Mouse (Mus musculus): ENCODE data around the gene Iqck. TPM values are rescaled to one million over a fixed set of nuclear protein-coding genes. Genes with fewer than 3 reads are reported as not detected.
A peak's percentile ranks its signal among the peaks of the same experiment; 100 is the strongest.

Iqck gene
- polyA plus RNA-seq, 1 experiment from 2014 or later: 2.0 TPM

DNA sequence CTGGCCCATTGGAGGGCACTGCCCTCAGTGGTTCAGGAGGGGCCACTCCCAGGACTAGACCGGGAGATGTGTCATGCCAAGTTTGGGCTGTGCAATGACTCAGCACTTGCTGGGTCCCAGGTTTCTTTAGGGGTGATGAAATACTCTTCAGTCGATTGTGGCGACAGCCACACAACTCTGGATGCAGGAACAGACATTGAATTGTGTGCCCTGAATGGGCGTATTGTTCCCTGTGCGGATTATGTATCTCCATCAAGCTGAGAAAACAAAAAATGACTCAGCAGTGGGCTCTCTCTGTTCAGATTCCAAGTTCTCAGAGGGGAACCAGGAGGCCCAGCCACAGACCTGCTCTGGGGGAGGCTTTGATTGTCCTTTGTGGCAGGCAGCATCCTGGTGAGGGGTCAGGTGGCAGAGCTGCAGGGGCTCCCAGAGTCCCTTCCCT, 27.6 kb upstream of the Iqck start:
- Histone ChIP-seq H3K4me2 (no peak overlapping the region), H3K9ac (no peak overlapping the region), H3K27ac (no peak overlapping the region), H3K9me3 (no peaks in the 10 kb centered on the region), H3K27me3 (replicated peaks) (no peaks in the 10 kb centered on the region), H3K36me3 (peaks cover 6% of the 10 kb centered on the region; the same call in 1 of the 2 replicates), H3K4me1 (no peaks in the 10 kb centered on the region), H3K4me3 (replicated peaks) (no peak overlapping the region)
- ATAC-seq (ENCODE audit: insufficient read depth, low FRiP score, low read depth): peak; percentile 29; the same call in 1 of the 2 replicates
- 76% methylated on average over 5 of the region's 5 CpGs for WGBS

DNA sequence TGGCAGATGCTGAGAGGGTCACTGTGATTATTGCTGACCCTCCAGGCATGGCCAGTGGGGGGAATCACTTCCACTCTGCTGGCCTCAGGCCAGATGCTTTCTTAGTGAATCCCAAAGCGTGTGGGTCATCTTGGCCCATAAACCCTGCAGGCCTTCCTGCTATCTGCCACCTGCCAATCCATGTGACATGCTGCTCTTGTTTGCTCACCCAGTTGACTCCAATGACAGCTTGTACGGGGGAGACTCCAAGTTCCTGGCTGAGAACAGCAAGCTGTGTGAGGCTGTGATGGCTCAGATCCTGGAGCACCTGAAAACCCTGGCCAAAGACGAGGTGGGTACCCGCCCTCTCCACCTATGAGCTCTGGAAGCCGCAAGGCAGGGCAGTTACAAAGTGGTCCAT, 17.7 kb upstream of the Iqck start:
- Histone ChIP-seq H3K9me3 (no peaks in the 10 kb centered on the region), H3K9ac (no peak overlapping the region), H3K27ac (no peak overlapping the region), H3K4me1 (no peaks in the 10 kb centered on the region), H3K36me3 (peaks cover 39% of the 10 kb centered on the region), H3K4me3 (replicated peaks) (no peak overlapping the region), H3K4me2 (no peak overlapping the region), H3K27me3 (replicated peaks) (no peaks in the 10 kb centered on the region)
- no peak for ATAC-seq (ENCODE audit: insufficient read depth, low FRiP score, low read depth)
- 91% methylated on average over 5 of the region's 5 CpGs for WGBS

DNA sequence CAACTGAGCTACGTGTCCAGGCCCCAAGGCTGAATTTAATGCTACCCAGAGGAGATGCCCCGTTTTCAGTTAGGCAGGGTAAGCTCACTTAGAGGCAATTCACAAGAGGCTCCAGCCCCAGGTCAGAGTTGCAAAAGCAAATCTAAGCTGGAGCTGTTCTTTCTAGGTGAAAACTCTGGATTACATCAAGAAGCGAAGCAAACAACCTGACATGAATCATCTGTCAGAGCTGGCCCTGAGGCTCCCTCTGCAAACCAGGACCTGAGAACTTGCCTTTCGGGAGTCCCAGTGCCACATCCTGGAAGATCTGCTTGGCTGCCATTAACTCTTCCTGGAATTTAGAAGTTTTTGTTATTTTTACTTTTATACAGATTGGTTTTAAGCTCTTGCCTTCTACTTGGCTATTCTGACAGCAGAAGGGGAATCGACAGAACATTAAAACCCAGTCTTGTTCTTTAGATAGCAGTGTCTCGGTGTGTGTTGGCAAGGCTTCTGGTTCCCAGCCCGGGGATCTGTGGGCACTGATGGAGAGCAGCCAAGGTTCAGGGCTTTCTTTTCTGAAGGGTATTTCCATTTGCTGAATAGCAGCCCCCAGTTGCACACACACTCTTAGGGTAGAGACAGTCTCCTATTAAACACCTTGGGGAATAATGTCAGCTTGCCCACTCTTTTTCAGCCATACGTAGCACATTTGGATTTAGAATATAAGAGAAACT, 14.4 kb upstream of the Iqck start:
- ATAC-seq (ENCODE audit: insufficient read depth, low FRiP score, low read depth): no peak
- Histone ChIP-seq H3K27ac (0 out of 2 replicates have a peak overlapping the region, but pooled peaks have one; percentile 26), H3K4me3 (replicated peaks) (no peak overlapping the region), H3K36me3 (peaks cover 65% of the 10 kb centered on the region), H3K4me1 (no peaks in the 10 kb centered on the region), H3K4me2 (no peak overlapping the region), H3K9me3 (no peaks in the 10 kb centered on the region), H3K27me3 (replicated peaks) (no peaks in the 10 kb centered on the region), H3K9ac (no peak overlapping the region)
- 64% methylated on average over 8 of the region's 8 CpGs for WGBS

DNA sequence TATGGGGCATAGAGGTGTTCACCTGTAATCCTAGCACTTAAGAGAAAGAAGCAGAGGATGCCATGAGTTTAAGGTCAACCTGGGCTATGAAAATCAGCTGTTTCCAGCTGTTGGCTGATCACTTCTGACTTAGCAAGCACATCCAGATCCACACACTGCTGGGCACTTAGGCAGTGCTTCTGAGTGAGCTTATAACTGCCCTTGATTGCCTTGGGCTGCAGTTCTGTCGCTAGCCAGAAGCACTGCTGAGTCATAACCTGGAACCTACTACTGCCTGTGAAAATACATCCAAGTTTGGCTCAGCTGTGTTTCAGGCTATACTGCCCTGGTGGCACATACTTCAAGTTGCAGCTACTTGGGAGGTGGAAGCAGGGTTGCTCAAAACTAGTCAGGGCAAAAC, 13.8 kb upstream of the Iqck start:
- ATAC-seq (ENCODE audit: insufficient read depth, low FRiP score, low read depth): no peak
- H3K9ac ChIP-seq: no peak overlapping the region
- H3K4me3 ChIP-seq (replicated peaks): no peak overlapping the region
- no peaks in the 10 kb centered on the region for H3K4me1 ChIP-seq
- peaks cover 65% of the 10 kb centered on the region for H3K36me3 ChIP-seq
- no peaks in the 10 kb centered on the region for H3K9me3 ChIP-seq
- H3K27ac ChIP-seq: no peak overlapping the region
- 25% methylated on average over 1 of the region's 1 CpGs for WGBS
- no peaks in the 10 kb centered on the region for H3K27me3 ChIP-seq (replicated peaks)
- no peak overlapping the region for H3K4me2 ChIP-seq

DNA sequence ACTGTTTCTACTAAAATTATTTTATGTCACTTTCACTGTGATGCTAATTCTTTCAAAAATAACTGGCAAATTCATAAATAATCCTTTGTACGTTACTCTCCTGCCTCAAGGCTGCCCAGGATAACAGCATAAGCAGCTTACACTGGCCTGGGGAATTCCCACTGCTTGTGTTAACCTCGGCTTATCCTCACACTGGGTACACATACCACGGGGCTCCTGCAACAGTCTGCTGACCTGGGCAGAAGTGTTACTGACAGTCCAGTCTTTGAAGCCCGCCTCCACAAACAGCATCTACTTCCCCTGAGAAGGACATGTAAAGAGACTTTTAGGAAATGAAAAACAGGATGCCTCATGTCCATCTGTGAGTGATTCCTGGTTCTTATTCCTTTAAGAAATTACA, 12.6 kb upstream of the Iqck start:
- no peaks in the 10 kb centered on the region for H3K9me3 ChIP-seq
- peaks cover 64% of the 10 kb centered on the region for H3K36me3 ChIP-seq

DNA sequence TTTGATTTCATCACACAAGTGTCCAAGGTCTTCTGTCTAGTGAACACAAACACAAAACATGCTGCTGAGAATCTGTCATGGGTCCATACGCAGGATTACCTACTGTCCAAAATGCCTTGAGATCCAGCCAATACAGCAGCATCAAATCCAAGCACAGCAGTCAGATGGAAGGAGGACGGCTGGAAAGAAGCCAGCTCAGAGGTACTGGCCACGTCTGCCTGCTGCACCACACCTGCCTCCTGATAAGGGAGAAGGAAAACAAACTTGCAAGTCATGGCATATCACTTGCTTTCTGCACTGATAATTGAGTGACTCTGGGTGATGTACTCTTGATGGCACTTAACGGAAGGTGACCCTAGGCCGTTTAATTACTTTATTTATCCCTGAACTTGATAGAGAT, 10.4 kb upstream of the Iqck start:
- H3K36me3 ChIP-seq: peaks cover 58% of the 10 kb centered on the region
- no peak overlapping the region for H3K27ac ChIP-seq
- H3K9ac ChIP-seq: no peak overlapping the region
- no peak overlapping the region for H3K4me2 ChIP-seq
- no peaks in the 10 kb centered on the region for H3K27me3 ChIP-seq (replicated peaks)
- H3K4me3 ChIP-seq (replicated peaks): no peak overlapping the region
- ATAC-seq (ENCODE audit: insufficient read depth, low FRiP score, low read depth): no peak
- peaks cover 13% of the 10 kb centered on the region for H3K4me1 ChIP-seq
- H3K9me3 ChIP-seq: no peaks in the 10 kb centered on the region
- WGBS: 74% methylated on average over 5 of the region's 5 CpGs

More for the DNA sequence above, 12.6 kb upstream of the Iqck start:
- no peak overlapping the region for H3K27ac ChIP-seq
- 71% methylated on average over 4 of the region's 4 CpGs for WGBS
- H3K27me3 ChIP-seq (replicated peaks): no peaks in the 10 kb centered on the region
- no peak overlapping the region for H3K4me3 ChIP-seq (replicated peaks)
- no peaks in the 10 kb centered on the region for H3K4me1 ChIP-seq
- H3K9ac ChIP-seq: no peak overlapping the region
- ATAC-seq (ENCODE audit: insufficient read depth, low FRiP score, low read depth): no peak
- H3K4me2 ChIP-seq: no peak overlapping the region

DNA sequence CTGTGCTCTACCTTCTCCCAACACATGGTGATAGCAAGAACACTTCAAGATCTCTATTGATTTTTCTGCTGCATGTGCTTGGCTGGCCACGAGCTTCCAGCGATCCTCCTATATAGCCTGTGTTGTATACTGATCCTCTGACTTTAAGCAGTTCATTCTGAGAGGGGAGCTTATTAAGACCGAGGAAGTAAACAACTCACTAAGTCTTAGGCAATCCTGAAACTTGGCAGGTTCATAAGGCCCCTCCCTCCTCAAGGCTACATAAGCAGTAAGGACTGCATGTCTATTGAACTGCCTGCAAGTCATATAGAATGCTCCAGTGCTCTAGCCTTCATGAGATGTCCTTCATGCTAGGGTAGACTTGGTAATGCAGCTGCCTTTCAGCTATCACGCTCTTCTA, 9.2 kb upstream of the Iqck start:
- WGBS: 84% methylated on average over 4 of the region's 4 CpGs
- H3K4me1 ChIP-seq: peaks cover 19% of the 10 kb centered on the region

DNA sequence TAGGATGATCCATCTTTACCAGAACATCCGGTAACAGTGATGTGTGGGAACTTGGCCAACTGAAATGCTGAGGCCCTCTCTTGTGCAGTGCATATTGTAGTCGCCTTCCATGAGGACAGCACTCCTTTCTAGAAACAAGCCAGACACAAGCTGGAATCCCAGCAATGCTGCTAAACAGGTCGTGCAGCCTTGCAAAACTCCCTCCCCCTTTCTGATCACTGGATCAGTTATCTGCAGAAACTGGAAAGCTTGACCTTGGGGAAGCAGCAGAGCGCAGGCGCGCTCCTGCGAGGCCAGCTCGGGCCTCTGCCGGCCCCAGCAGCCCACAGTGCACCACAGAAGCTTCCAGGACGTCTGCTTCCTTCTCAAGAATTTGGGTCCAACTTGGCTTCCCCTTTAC, 6.8 kb upstream of the Iqck start:
- Histone ChIP-seq H3K4me3 (replicated peaks) (no peak overlapping the region), H3K4me1 (peaks cover 19% of the 10 kb centered on the region), H3K27ac (peak overlapping the region; percentile 57), H3K9ac (no peak overlapping the region), H3K27me3 (replicated peaks) (no peaks in the 10 kb centered on the region), H3K36me3 (peaks cover 65% of the 10 kb centered on the region), H3K4me2 (no peak overlapping the region), H3K9me3 (no peaks in the 10 kb centered on the region)
- 60% methylated on average over 10 of the region's 10 CpGs for WGBS
- ATAC-seq (ENCODE audit: insufficient read depth, low FRiP score, low read depth): peak; percentile 68

More for the DNA sequence above, 9.2 kb upstream of the Iqck start:
- H3K9me3 ChIP-seq: no peaks in the 10 kb centered on the region
- no peak for ATAC-seq (ENCODE audit: insufficient read depth, low FRiP score, low read depth)
- H3K9ac ChIP-seq: no peak overlapping the region
- H3K4me3 ChIP-seq (replicated peaks): no peak overlapping the region
- no peak overlapping the region for H3K27ac ChIP-seq
- no peaks in the 10 kb centered on the region for H3K27me3 ChIP-seq (replicated peaks)
- no peak overlapping the region for H3K4me2 ChIP-seq
- H3K36me3 ChIP-seq: peaks cover 64% of the 10 kb centered on the region

DNA sequence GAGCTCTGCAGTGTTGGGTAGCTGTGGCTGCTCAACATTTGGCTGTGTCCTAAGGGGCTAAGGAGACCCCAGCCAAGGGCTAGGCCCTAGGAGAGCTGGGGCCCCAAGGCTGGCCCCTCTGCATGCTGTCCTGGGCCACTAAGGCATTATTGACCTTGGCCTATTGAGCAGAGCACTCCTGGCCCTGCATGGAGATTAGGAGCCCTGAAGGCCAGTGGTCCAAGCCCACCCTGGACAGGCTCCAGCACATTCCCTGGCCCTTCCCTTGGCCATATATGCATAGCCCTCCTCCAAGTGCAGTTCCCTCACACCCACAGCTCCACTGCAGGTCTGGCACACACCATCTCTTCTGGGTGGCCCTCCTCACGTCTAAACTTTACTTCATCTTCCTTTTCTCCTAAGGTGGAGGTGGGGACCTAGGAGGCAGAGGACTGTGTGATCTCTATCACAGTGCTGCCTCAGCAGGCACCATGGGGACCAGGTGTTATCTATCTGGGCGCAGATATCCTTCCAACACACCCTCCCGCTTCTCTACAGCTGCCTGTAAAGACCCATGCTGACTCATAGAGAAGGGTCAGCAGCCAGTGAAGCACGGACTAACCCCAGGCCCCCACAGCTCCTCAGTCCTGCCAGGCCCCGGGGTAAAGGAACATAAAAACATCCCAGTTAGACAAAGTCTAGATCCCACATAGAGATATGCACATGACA, 5.9 kb upstream of the Iqck start:
- H3K4me3 ChIP-seq (replicated peaks): no peak overlapping the region
- H3K9ac ChIP-seq: no peak overlapping the region
- H3K9me3 ChIP-seq: no peaks in the 10 kb centered on the region
- peaks cover 56% of the 10 kb centered on the region for H3K36me3 ChIP-seq
- H3K27ac ChIP-seq: peak overlapping the region; percentile 57
- 67% methylated on average over 5 of the region's 5 CpGs for WGBS
- H3K27me3 ChIP-seq (replicated peaks): no peaks in the 10 kb centered on the region
- no peak for ATAC-seq (ENCODE audit: insufficient read depth, low FRiP score, low read depth)
- no peak overlapping the region for H3K4me2 ChIP-seq
- peaks cover 24% of the 10 kb centered on the region for H3K4me1 ChIP-seq

DNA sequence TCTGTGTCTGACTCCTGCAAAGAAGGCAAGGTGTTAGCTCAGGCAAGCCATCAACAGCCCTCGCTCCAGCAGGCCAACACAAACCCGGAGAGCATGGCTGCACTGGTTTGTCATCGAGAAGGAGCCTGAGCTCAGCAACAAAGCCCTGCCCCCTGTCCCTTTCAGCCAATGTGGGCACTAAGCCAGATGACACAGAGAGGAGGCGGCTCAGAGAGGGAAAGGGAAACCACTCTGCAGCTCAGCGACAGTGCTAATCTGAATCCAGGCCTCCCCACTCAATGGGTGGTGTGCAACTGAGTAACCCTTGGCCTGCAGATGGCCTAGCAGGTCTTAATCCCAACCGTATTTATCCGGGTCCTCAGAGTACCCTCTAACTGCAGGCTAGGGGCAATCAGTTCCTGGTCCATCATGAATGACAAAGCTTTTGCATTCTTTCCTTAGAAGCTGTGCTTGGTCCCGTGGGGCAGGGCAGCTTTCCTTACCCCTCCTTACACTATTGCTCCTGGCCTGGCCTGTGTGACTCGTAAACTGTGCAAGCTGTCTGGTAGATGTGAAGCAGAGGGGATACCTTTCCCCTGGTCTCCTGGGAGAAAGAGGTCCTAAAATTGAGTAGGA, 4.8 kb upstream of the Iqck start:
- Histone ChIP-seq H3K4me2 (no peak overlapping the region), H3K9ac (no peak overlapping the region), H3K4me3 (replicated peaks) (0 out of 2 replicates have a peak overlapping the region, but pooled peaks have one; percentile 1), H3K36me3 (peaks cover 45% of the 10 kb centered on the region), H3K27me3 (replicated peaks) (no peaks in the 10 kb centered on the region), H3K27ac (no peak overlapping the region), H3K9me3 (no peaks in the 10 kb centered on the region), H3K4me1 (peaks cover 24% of the 10 kb centered on the region)
- 78% methylated on average over 9 of the region's 9 CpGs for WGBS
- ATAC-seq (ENCODE audit: insufficient read depth, low FRiP score, low read depth): no peak

DNA sequence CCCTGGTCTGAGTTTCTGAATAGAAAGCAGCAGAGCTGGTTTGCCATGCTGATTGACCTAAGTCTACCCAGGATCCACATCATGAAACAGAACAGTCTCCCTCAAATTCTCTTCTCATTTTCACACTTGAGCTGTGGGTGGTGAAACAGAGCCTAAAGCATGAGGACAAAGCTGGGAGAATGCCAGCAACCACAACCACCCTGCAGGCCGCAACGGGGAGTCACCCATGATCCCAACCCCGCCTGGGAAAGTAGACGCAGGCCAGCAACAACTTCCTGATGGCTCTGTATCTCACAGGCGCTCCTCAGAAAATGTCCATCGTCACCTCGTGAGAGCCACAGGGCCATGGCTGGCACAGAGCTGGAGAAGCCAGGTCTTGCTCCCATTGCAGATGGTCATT, 4.0 kb upstream of the Iqck start:
- no peaks in the 10 kb centered on the region for H3K9me3 ChIP-seq
- no peak overlapping the region for H3K9ac ChIP-seq
- no peak overlapping the region for H3K4me2 ChIP-seq
- no peaks in the 10 kb centered on the region for H3K27me3 ChIP-seq (replicated peaks)
- H3K36me3 ChIP-seq: peaks cover 37% of the 10 kb centered on the region
- peaks cover 24% of the 10 kb centered on the region for H3K4me1 ChIP-seq
- no peak overlapping the region for H3K4me3 ChIP-seq (replicated peaks)
- 83% methylated on average over 7 of the region's 7 CpGs for WGBS
- ATAC-seq (ENCODE audit: insufficient read depth, low FRiP score, low read depth): no peak
- H3K27ac ChIP-seq: no peak overlapping the region

DNA sequence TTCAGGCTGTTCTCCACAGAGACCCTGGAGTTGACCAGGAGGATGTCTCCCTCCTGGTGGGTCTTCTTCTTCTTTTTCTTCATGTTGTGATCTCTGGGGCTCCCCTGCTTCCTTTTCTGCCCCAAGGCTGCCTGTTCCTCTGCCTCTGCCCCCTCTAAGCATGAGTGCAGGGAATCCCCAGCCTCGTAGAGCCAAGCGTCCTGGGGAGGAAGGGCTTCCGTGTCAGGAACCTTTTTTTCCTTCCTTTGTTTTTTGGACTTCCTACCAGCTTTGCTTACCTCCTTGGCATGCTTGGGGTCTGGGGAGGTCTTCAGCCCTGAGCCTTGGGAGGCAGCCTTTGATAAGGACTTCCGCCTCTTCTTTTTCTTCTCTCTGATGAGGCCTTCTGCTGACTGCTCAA, 2.9 kb upstream of the Iqck start:
- no peak overlapping the region for H3K27ac ChIP-seq
- 82% methylated on average over 4 of the region's 4 CpGs for WGBS
- H3K9me3 ChIP-seq: no peaks in the 10 kb centered on the region
- H3K4me2 ChIP-seq: no peak overlapping the region
- peaks cover 30% of the 10 kb centered on the region for H3K36me3 ChIP-seq
- no peak overlapping the region for H3K9ac ChIP-seq
- H3K27me3 ChIP-seq (replicated peaks): no peaks in the 10 kb centered on the region
- ATAC-seq (ENCODE audit: insufficient read depth, low FRiP score, low read depth): no peak
- no peak overlapping the region for H3K4me3 ChIP-seq (replicated peaks)
- H3K4me1 ChIP-seq: peaks cover 24% of the 10 kb centered on the region
